Mouse (Mus musculus) ES-E14 (cell line): Measurements from ENCODE around the gene Dlgap5.

ENCODE experiments used
- CHD2 ChIP-seq: IDR thresholded peaks from 2 replicates; pipeline ENCODE4 v1.6.1; 2014; ENCODE audit warnings: mild to moderate bottlenecking, low read depth, low read length, inconsistent platforms
- ZC3H11A ChIP-seq: IDR thresholded peaks from 2 replicates; pipeline ENCODE4 v1.6.1; 2012; ENCODE audit warnings: low read depth, mild to moderate bottlenecking, inconsistent platforms, low read length, borderline replicate concordance

- no peak for TF ChIP-seq CHD2
- TF ChIP-seq ZC3H11A = no peak
Measured at GRCm38 (mm10) chr14:47352272-47352671, 65.9 kb downstream of the Dlgap5 start.
